Mouse (Mus musculus) stomach, embryonic 14.5 days (tissue): ENCODE measurements around the gene St6galnac1. TPM values are rescaled to one million over a fixed set of nuclear protein-coding genes. Genes with fewer than 3 reads are reported as not detected.

Experiments
- ATAC-seq: fragments of 200-750 bp; cut with Nextera tagmentation; 2 replicates; pipeline ENCODE4 v1.8.0; 2017; ENCODE audit warnings: low read depth, moderate TSS enrichment; ENCODE audit not compliant: insufficient number of reproducible peaks, insufficient read depth, low FRiP score
- H3K27ac ChIP-seq: fragments of 300-500 bp; sonication (generic); 2 replicates; pipeline ENCODE4 v1.5.1; 2014; ENCODE audit warnings: mild to moderate bottlenecking, low read length, moderate library complexity, mixed read lengths
- H3K27me3 ChIP-seq: fragments of 300-500 bp; sonication (generic); 2 replicates; pipeline ENCODE4 v1.6.1; 2014; ENCODE audit warnings: low read length, control low read depth, mixed read lengths; ENCODE audit not compliant: control insufficient read depth, insufficient read depth
- H3K36me3 ChIP-seq: fragments of 300-500 bp; sonication (generic); 2 replicates; pipeline ENCODE4 v1.6.1; 2014; ENCODE audit warnings: mild to moderate bottlenecking, control low read depth, low read length, moderate library complexity, mixed read lengths; ENCODE audit not compliant: control insufficient read depth, insufficient read depth
- H3K4me1 ChIP-seq: fragments of 300-500 bp; sonication (generic); 2 replicates; pipeline ENCODE4 v1.6.1; 2014; ENCODE audit warnings: low read length, control low read depth, mixed read lengths; ENCODE audit not compliant: control insufficient read depth, insufficient read depth
- H3K4me2 ChIP-seq: fragments of 300-500 bp; sonication (generic); replicated peaks from 2 replicates; pipeline ENCODE4 v1.6.1; 2014; ENCODE audit warnings: low read depth, low read length, control low read depth
- H3K4me3 ChIP-seq: fragments of 300-500 bp; sonication (generic); 2 replicates; pipeline ENCODE4 v1.5.1; 2014; ENCODE audit warnings: low read depth, low read length, control low read depth
- H3K9ac ChIP-seq: fragments of 300-500 bp; sonication (generic); replicated peaks from 2 replicates; pipeline ENCODE4 v1.6.1; 2014; ENCODE audit warnings: low read depth, mild to moderate bottlenecking, control low read depth, low read length, moderate library complexity, mixed read lengths
- H3K9me3 ChIP-seq: fragments of 300-500 bp; sonication (generic); 2 replicates; pipeline ENCODE4 v1.6.1; 2016; ENCODE audit warnings: low read depth, low read length, control low read depth; ENCODE audit not compliant: control insufficient read depth
- WGBS: fragments of 180-500 bp; shearing (Covaris S2); extraction: QIAGEN DNeasy Blood & Tissue Kit; methylation state at CpG from one replicate; pipeline ENCODE4 v1.1.7; 2014; 5-methylcytosine and 5-hydroxymethylcytosine counted together
- polyA plus RNA-seq: library from polyadenylated mRNA; unstranded; fragments of >200 nt; fragmentation: Nextera tagmentation; extraction: Ambion mirVana; gene quantifications from 2 replicates; pipeline ENCODE4 v1.2.1, GENCODE M21; 2014

The St6galnac1 gene
- polyA plus RNA-seq, 1 experiment from 2014 or later: not detected

GRCm38 (mm10) chr11:116729276-116730008 lies 45.9 kb downstream of the St6galnac1 start:
- no peaks in the 10 kb centered on the region for H3K9me3 ChIP-seq
- H3K4me1 ChIP-seq: no peaks in the 10 kb centered on the region
- H3K4me3 ChIP-seq: no peak overlapping the region
- WGBS: 37% methylated on average over 9 of the region's 9 CpGs
- H3K36me3 ChIP-seq: no peaks in the 10 kb centered on the region
- no peak overlapping the region for H3K9ac ChIP-seq
- no peak overlapping the region for H3K4me2 ChIP-seq
- ATAC-seq: no peak
- H3K27ac ChIP-seq: no peak overlapping the region; the same call in 1 of the 2 replicates
- H3K27me3 ChIP-seq: no peaks in the 10 kb centered on the region

- no peak for ATAC-seq
- no peak overlapping the region for H3K27ac ChIP-seq
- no peak overlapping the region for H3K9ac ChIP-seq
- no peaks in the 10 kb centered on the region for H3K27me3 ChIP-seq
- no peak overlapping the region for H3K4me3 ChIP-seq
- H3K4me2 ChIP-seq: no peak overlapping the region
- no peaks in the 10 kb centered on the region for H3K4me1 ChIP-seq
- 82% methylated on average over 3 of the region's 3 CpGs for WGBS
- no peaks in the 10 kb centered on the region for H3K36me3 ChIP-seq
- H3K9me3 ChIP-seq: no peaks in the 10 kb centered on the region
Observed at GRCm38 (mm10) chr11:116726156-116726555, 49.2 kb downstream of the St6galnac1 start.

- Histone ChIP-seq H3K9ac (no peak overlapping the region), H3K4me2 (no peak overlapping the region; the same call in 1 of the 2 replicates), H3K36me3 (no peaks in the 10 kb centered on the region), H3K9me3 (no peaks in the 10 kb centered on the region; the same call in 1 of the 2 replicates), H3K4me3 (no peak overlapping the region), H3K4me1 (no peaks in the 10 kb centered on the region), H3K27ac (no peak overlapping the region), H3K27me3 (no peaks in the 10 kb centered on the region)
- WGBS: 43% methylated on average over 27 of the region's 27 CpGs
- ATAC-seq: no peak
Observed at GRCm38 (mm10) chr11:116725031-116725948, 50.0 kb downstream of the St6galnac1 start.

GRCm38 (mm10) chr11:116723064-116723463 lies 52.2 kb downstream of the St6galnac1 start:
- Histone ChIP-seq H3K27ac (no peak overlapping the region), H3K4me2 (no peak overlapping the region), H3K9me3 (no peaks in the 10 kb centered on the region; the same call in 1 of the 2 replicates), H3K9ac (no peak overlapping the region), H3K4me3 (no peak overlapping the region), H3K27me3 (no peaks in the 10 kb centered on the region), H3K4me1 (no peaks in the 10 kb centered on the region), H3K36me3 (no peaks in the 10 kb centered on the region)
- WGBS: 89% methylated on average over 5 of the region's 5 CpGs
- no peak for ATAC-seq

- Histone ChIP-seq H3K4me1 (no peaks in the 10 kb centered on the region), H3K4me3 (no peak overlapping the region), H3K27me3 (no peaks in the 10 kb centered on the region), H3K27ac (no peak overlapping the region), H3K36me3 (no peaks in the 10 kb centered on the region), H3K9me3 (no peaks in the 10 kb centered on the region; the same call in 1 of the 2 replicates), H3K9ac (no peak overlapping the region), H3K4me2 (no peak overlapping the region)
- 65% methylated on average over 9 of the region's 9 CpGs for WGBS
- no peak for ATAC-seq
Observed at GRCm38 (mm10) chr11:116721548-116722271, 53.6 kb downstream of the St6galnac1 start.

GRCm38 (mm10) chr11:116720319-116720865 lies 54.9 kb downstream of the St6galnac1 start:
- 90% methylated on average over 15 of the region's 15 CpGs for WGBS
- no peak for ATAC-seq
- Histone ChIP-seq H3K4me3 (no peak overlapping the region), H3K9me3 (no peaks in the 10 kb centered on the region; the same call in 1 of the 2 replicates), H3K9ac (no peak overlapping the region), H3K36me3 (no peaks in the 10 kb centered on the region), H3K4me1 (no peaks in the 10 kb centered on the region), H3K27ac (no peak overlapping the region), H3K4me2 (no peak overlapping the region), H3K27me3 (no peaks in the 10 kb centered on the region)
